Mouse (Mus musculus) ovary, postnatal 10 days (tissue): ENCODE data around the gene Stx7.
"Not testable (repeated sequence)": the region's sequence is repeated elsewhere in the genome, so short reads cannot be mapped to it uniquely, and the experiment has no call there.

Source experiments
- DNase-seq: peaks from one replicate; pipeline ENCODE4 v3.0.0; 2022; ENCODE audit warnings: low spot score

Gene Stx7

GRCm38 (mm10) chr10:24149135-24149781 lies at the start of gene Stx7:
Gene Stx7 (plus strand): TSS chr10:24149302.
- peak; percentile 75 for DNase-seq

GRCm38 (mm10) chr10:24101812-24102211 lies 47.3 kb upstream of the Stx7 start, which contains the start of gene Taar8c:
Gene Taar8c (minus strand): TSS chr10:24101912.
- DNase-seq = not testable (repeated sequence)

- DNase-seq = not testable (repeated sequence)
Measured at GRCm38 (mm10) chr10:24103299-24103698, 45.8 kb upstream of the Stx7 start.

- no peak for DNase-seq
Measured at GRCm38 (mm10) chr10:24107747-24108146, 41.4 kb upstream of the Stx7 start.

- no peak for DNase-seq
Measured at GRCm38 (mm10) chr10:24108236-24108635, 40.9 kb upstream of the Stx7 start.

- not testable (repeated sequence) for DNase-seq
Measured at GRCm38 (mm10) chr10:24109434-24109833, 39.7 kb upstream of the Stx7 start, which contains the start of gene Taar9. Gene Taar9 (minus strand): TSS chr10:24109534.

- DNase-seq = no peak
Measured at GRCm38 (mm10) chr10:24111116-24111778, 37.9 kb upstream of the Stx7 start.

- DNase-seq = no peak
Measured at GRCm38 (mm10) chr10:24131451-24132262, 17.4 kb upstream of the Stx7 start.

- DNase-seq = no peak
Measured at GRCm38 (mm10) chr10:24132273-24132672, 16.8 kb upstream of the Stx7 start.

GRCm38 (mm10) chr10:24133132-24133531 lies 16.0 kb upstream of the Stx7 start:
- DNase-seq = no peak

- no peak for DNase-seq
Measured at GRCm38 (mm10) chr10:24134071-24134645, 14.9 kb upstream of the Stx7 start.

GRCm38 (mm10) chr10:24138623-24139261 lies 10.4 kb upstream of the Stx7 start:
- DNase-seq = no peak

GRCm38 (mm10) chr10:24142735-24143134 lies 6.4 kb upstream of the Stx7 start:
- DNase-seq = no peak

- no peak for DNase-seq
Measured at GRCm38 (mm10) chr10:24150086-24150485, 984 bp downstream of the Stx7 start.

GRCm38 (mm10) chr10:24158470-24159254 lies 9.6 kb downstream of the Stx7 start:
- DNase-seq = no peak

- DNase-seq = no peak
Measured at GRCm38 (mm10) chr10:24159575-24159974, 10.5 kb downstream of the Stx7 start.

- DNase-seq = no peak
Measured at GRCm38 (mm10) chr10:24160349-24160748, 11.2 kb downstream of the Stx7 start.

GRCm38 (mm10) chr10:24164137-24164908 lies 15.2 kb downstream of the Stx7 start:
- no peak for DNase-seq

GRCm38 (mm10) chr10:24164909-24165304 lies 15.8 kb downstream of the Stx7 start:
- DNase-seq = no peak

- no peak for DNase-seq
Measured at GRCm38 (mm10) chr10:24165526-24166055, 16.5 kb downstream of the Stx7 start.
